Mouse (Mus musculus) midbrain, embryonic 10.5 days (tissue): ENCODE results near the gene Bzw1. TPM values are rescaled to one million over a fixed set of nuclear protein-coding genes. Genes with fewer than 3 reads are reported as not detected.

Experiments
- DNase-seq: peaks from one replicate; pipeline ENCODE4 v3.0.0-alpha.2; 2017; ENCODE audit warnings: low spot score
- H3K27ac ChIP-seq: fragments of 300-500 bp; sonication (generic); replicated peaks from 2 replicates; pipeline ENCODE4 v1.5.1; 2016; ENCODE audit warnings: mild to moderate bottlenecking
- H3K27me3 ChIP-seq: fragments of 300-500 bp; sonication (generic); 2 replicates; pipeline ENCODE4 v1.6.1; 2016; ENCODE audit warnings: low read depth, mild to moderate bottlenecking; ENCODE audit not compliant: poor library complexity, severe bottlenecking
- H3K36me3 ChIP-seq: fragments of 300-500 bp; sonication (generic); 2 replicates; pipeline ENCODE4 v1.6.1; 2016; ENCODE audit warnings: mild to moderate bottlenecking, moderate library complexity
- H3K4me1 ChIP-seq: fragments of 300-500 bp; sonication (generic); 2 replicates; pipeline ENCODE4 v1.6.1; 2016
- H3K4me3 ChIP-seq: fragments of 300-500 bp; sonication (generic); 2 replicates; pipeline ENCODE4 v1.5.1; 2016; ENCODE audit warnings: mild to moderate bottlenecking, moderate library complexity
- H3K9me3 ChIP-seq: fragments of 300-500 bp; sonication (generic); replicated peaks from 2 replicates; pipeline ENCODE4 v1.6.1; 2016; ENCODE audit warnings: mild to moderate bottlenecking
- WGBS: fragments of 180-500 bp; shearing (Covaris S2); methylation state at CpG from one replicate; pipeline ENCODE4 v1.1.7; 2016; 5-methylcytosine and 5-hydroxymethylcytosine counted together
- polyA plus RNA-seq: library from polyadenylated mRNA; unstranded; fragments of >200 nt; fragmentation: Nextera tagmentation; extraction: Ambion mirVana; gene quantifications from 2 replicates; pipeline ENCODE4 v1.2.1, GENCODE M21; 2016

Gene Bzw1
- polyA plus RNA-seq, 1 experiment from 2014 or later, result 464 TPM

DNA sequence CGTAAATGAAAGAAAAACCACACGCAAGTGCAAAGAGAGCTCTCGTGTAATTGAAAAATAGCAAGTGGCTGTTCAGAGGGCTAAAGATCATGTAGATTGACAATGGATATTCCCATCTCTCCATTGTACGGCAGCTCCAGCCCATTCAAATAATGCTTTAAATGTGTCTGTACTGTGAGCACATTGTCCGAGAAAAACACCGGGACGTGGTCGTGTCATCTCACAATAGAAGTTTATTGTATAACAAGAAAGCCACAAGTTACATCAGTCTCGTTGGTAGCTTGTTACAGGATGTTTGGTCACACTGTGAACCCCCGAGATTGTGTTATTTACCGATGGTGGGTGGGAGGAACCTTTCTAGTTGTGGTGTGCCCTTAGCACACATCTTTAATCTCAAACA is 53.2 kb downstream of the Bzw1 start:
- peaks cover 59% of the 10 kb centered on the region for H3K36me3 ChIP-seq
- H3K4me1 ChIP-seq, result peaks cover 28% of the 10 kb centered on the region
- H3K27ac ChIP-seq, result peak overlapping the region; percentile 91
- DNase-seq, result no peak
- H3K9me3 ChIP-seq, result no peaks in the 10 kb centered on the region
- peak overlapping the region; percentile 77 for H3K4me3 ChIP-seq
- WGBS, result 16% methylated on average over 11 of the region's 11 CpGs
- H3K27me3 ChIP-seq, result no peaks in the 10 kb centered on the region

GRCm38 (mm10) chr1:58447766-58448165 is 55.1 kb downstream of the Bzw1 start:
- Histone ChIP-seq H3K27me3 (no peaks in the 10 kb centered on the region), H3K36me3 (peaks cover 58% of the 10 kb centered on the region), H3K4me1 (peaks cover 28% of the 10 kb centered on the region), H3K4me3 (no peak overlapping the region), H3K9me3 (no peaks in the 10 kb centered on the region), H3K27ac (no peak overlapping the region)
- DNase-seq, result no peak
- 96% methylated on average over 7 of the region's 7 CpGs for WGBS

- Histone ChIP-seq H3K27ac (no peak overlapping the region), H3K27me3 (no peaks in the 10 kb centered on the region), H3K36me3 (peaks cover 61% of the 10 kb centered on the region), H3K4me1 (peaks cover 28% of the 10 kb centered on the region), H3K9me3 (no peaks in the 10 kb centered on the region), H3K4me3 (no peak overlapping the region)
- 92% methylated on average over 7 of the region's 7 CpGs for WGBS
- no peak for DNase-seq
Observed at GRCm38 (mm10) chr1:58448396-58448795, 55.7 kb downstream of the Bzw1 start.

- Histone ChIP-seq H3K4me1 (no peaks in the 10 kb centered on the region), H3K27ac (no peak overlapping the region), H3K36me3 (peaks cover 95% of the 10 kb centered on the region), H3K9me3 (no peaks in the 10 kb centered on the region), H3K4me3 (no peak overlapping the region), H3K27me3 (no peaks in the 10 kb centered on the region)
- WGBS, result 92% methylated on average over 6 of the region's 6 CpGs
- no peak for DNase-seq
Observed at GRCm38 (mm10) chr1:58454316-58454715, 61.6 kb downstream of the Bzw1 start.

Other genes starting within 250 kb of the Bzw1 start
- gene Aox4, start 182.5 kb upstream of the Bzw1 start, polyA plus RNA-seq, result 0.11 TPM in 1 of 2 replicates, not detected in the other
- not detected in 2 replicates for gene Aox2, start 114.6 kb upstream of the Bzw1 start, polyA plus RNA-seq
- gene Clk1, start 31.2 kb downstream of the Bzw1 start, polyA plus RNA-seq, result 123 and 145 TPM in 2 replicates
- gene Nif3l1, start 52.3 kb downstream of the Bzw1 start, polyA plus RNA-seq, result 70.8 and 76.7 TPM in 2 replicates
- 57.4 and 62.5 TPM in 2 replicates for gene Ppil3, start 52.6 kb downstream of the Bzw1 start, polyA plus RNA-seq
- 41.9 and 50.9 TPM in 2 replicates for gene Orc2, start 112.2 kb downstream of the Bzw1 start, polyA plus RNA-seq
- 5.2 and 7.7 TPM in 2 replicates for gene Fam126b, start 193.4 kb downstream of the Bzw1 start, polyA plus RNA-seq
- gene Ndufb3, start 193.5 kb downstream of the Bzw1 start, polyA plus RNA-seq, result 144 and 148 TPM in 2 replicates